Mouse (Mus musculus) small intestine, adult 2 months (tissue): ENCODE data around the gene Gprin3. TPM values are rescaled to one million over a fixed set of nuclear protein-coding genes. Genes with fewer than 3 reads are reported as not detected.
"Not testable (repeated sequence)": the region's sequence is repeated elsewhere in the genome, so short reads cannot be mapped to it uniquely, and the experiment has no call there.

Source experiments
- H3K27ac ChIP-seq: fragments of 200-500 bp; 2 replicates; pipeline ENCODE4 v1.5.1; 2012; ENCODE audit warnings: low read depth, low read length, control low read depth, inconsistent platforms; ENCODE audit not compliant: insufficient read depth
- H3K27me3 ChIP-seq: fragments of 200-500 bp; 2 replicates; pipeline ENCODE4 v1.6.1; 2012; ENCODE audit warnings: mild to moderate bottlenecking, moderate library complexity, low read length, inconsistent platforms; ENCODE audit not compliant: control insufficient read depth, insufficient read depth
- H3K36me3 ChIP-seq: fragments of 200-500 bp; 2 replicates; pipeline ENCODE4 v1.6.1; 2012; ENCODE audit warnings: mild to moderate bottlenecking, low read length, control low read depth, inconsistent platforms; ENCODE audit not compliant: control insufficient read depth, insufficient read depth
- H3K4me1 ChIP-seq: fragments of 200-500 bp; 2 replicates; pipeline ENCODE4 v1.6.1; 2012; ENCODE audit warnings: low read length, inconsistent platforms, mixed read lengths; ENCODE audit not compliant: control insufficient read depth, insufficient read depth, insufficient read length
- H3K4me3 ChIP-seq: fragments of 200-500 bp; 2 replicates; pipeline ENCODE4 v1.5.1; 2012; ENCODE audit warnings: low read depth, mild to moderate bottlenecking, control low read depth, inconsistent platforms, low read length, moderate library complexity
- CTCF ChIP-seq: fragments of 200-500 bp; IDR thresholded peaks from 2 replicates; pipeline ENCODE4 v1.5.1; 2012; ENCODE audit warnings: low read depth, mild to moderate bottlenecking, control low read depth, inconsistent platforms, low read length, moderate library complexity, mixed read lengths; ENCODE audit not compliant: insufficient replicate concordance, insufficient read length; ENCODE audit errors: extremely low read depth
- POLR2A ChIP-seq: fragments of 200-500 bp; IDR thresholded peaks from 2 replicates; pipeline ENCODE4 v1.6.1; 2012; ENCODE audit warnings: low read depth, mild to moderate bottlenecking, control low read depth, inconsistent platforms, low read length, moderate library complexity
- WGBS: fragments of 180-500 bp; shearing (Covaris S2); methylation state at CpG from one replicate; pipeline ENCODE4 v1.1.7; 2018; 5-methylcytosine and 5-hydroxymethylcytosine counted together
- polyA plus RNA-seq: library from polyadenylated mRNA; depleted of rRNA; stranded (reverse); fragments of >200 nt; gene quantifications from 2 replicates; pipeline ENCODE4 v1.2.3, GENCODE M21; 2012

The Gprin3 gene
- polyA plus RNA-seq, 1 experiment = 3.0 TPM

- peaks cover 5% of the 10 kb centered on the region for H3K36me3 ChIP-seq
- no peaks in the 10 kb centered on the region for H3K27me3 ChIP-seq
- no peak overlapping the region for H3K27ac ChIP-seq
- H3K4me3 ChIP-seq = no peak overlapping the region
- peaks cover 2% of the 10 kb centered on the region; the same call in 1 of the 2 replicates for H3K4me1 ChIP-seq
- WGBS = 73% methylated on average over 1 of the region's 1 CpGs
- TF ChIP-seq CTCF = no peak
These were observed 77.4 kb downstream of the Gprin3 start for GRCm38 (mm10) chr6:59348673-59349072.

GRCm38 (mm10) chr6:59341146-59341545, 84.9 kb downstream of the Gprin3 start:
- no peak for TF ChIP-seq POLR2A
- TF ChIP-seq CTCF = no peak
- 34% methylated on average over 1 of the region's 1 CpGs for WGBS
- no peak overlapping the region for H3K4me3 ChIP-seq
- no peaks in the 10 kb centered on the region for H3K27me3 ChIP-seq
- no peak overlapping the region for H3K27ac ChIP-seq
- H3K4me1 ChIP-seq = peaks cover 8% of the 10 kb centered on the region; the same call in 1 of the 2 replicates
- H3K36me3 ChIP-seq = no peaks in the 10 kb centered on the region

GRCm38 (mm10) chr6:59328297-59328696, 97.8 kb downstream of the Gprin3 start:
- TF ChIP-seq POLR2A (no peak), CTCF (no peak)
- Histone ChIP-seq H3K36me3 (no peaks in the 10 kb centered on the region), H3K4me3 (no peak overlapping the region), H3K4me1 (no peaks in the 10 kb centered on the region; the same call in 1 of the 2 replicates), H3K27me3 (no peaks in the 10 kb centered on the region), H3K27ac (no peak overlapping the region)
- 58% methylated on average over 1 of the region's 1 CpGs for WGBS

GRCm38 (mm10) chr6:59315868-59316267, 110.2 kb downstream of the Gprin3 start:
- no peak overlapping the region for H3K27ac ChIP-seq
- TF ChIP-seq POLR2A (no peak), CTCF (no peak)
- H3K27me3 ChIP-seq = no peaks in the 10 kb centered on the region
- H3K4me3 ChIP-seq = no peak overlapping the region
- H3K4me1 ChIP-seq = no peaks in the 10 kb centered on the region
- H3K36me3 ChIP-seq = no peaks in the 10 kb centered on the region

GRCm38 (mm10) chr6:59315090-59315489, 111.0 kb downstream of the Gprin3 start:
- no peak overlapping the region for H3K27ac ChIP-seq
- no peaks in the 10 kb centered on the region for H3K4me1 ChIP-seq
- H3K27me3 ChIP-seq = no peaks in the 10 kb centered on the region
- H3K36me3 ChIP-seq = no peaks in the 10 kb centered on the region
- no peak for TF ChIP-seq POLR2A
- TF ChIP-seq CTCF = no peak
- no peak overlapping the region for H3K4me3 ChIP-seq

- H3K4me1 ChIP-seq = no peaks in the 10 kb centered on the region
- H3K27ac ChIP-seq = no peak overlapping the region
- H3K27me3 ChIP-seq = no peaks in the 10 kb centered on the region
- H3K4me3 ChIP-seq = no peak overlapping the region
- 68% methylated on average over 2 of the region's 2 CpGs for WGBS
- no peaks in the 10 kb centered on the region for H3K36me3 ChIP-seq
- TF ChIP-seq CTCF (no peak), POLR2A (no peak)
These were observed 112.9 kb downstream of the Gprin3 start for GRCm38 (mm10) chr6:59313162-59313561.

- Histone ChIP-seq H3K36me3 (no peaks in the 10 kb centered on the region), H3K4me3 (no peak overlapping the region), H3K27ac (no peak overlapping the region), H3K27me3 (no peaks in the 10 kb centered on the region), H3K4me1 (no peaks in the 10 kb centered on the region)
- 93% methylated on average over 2 of the region's 2 CpGs for WGBS
- TF ChIP-seq CTCF (no peak), POLR2A (no peak)
These were observed 114.9 kb downstream of the Gprin3 start for GRCm38 (mm10) chr6:59311241-59311640.

GRCm38 (mm10) chr6:59304235-59304942, 121.7 kb downstream of the Gprin3 start:
- not testable (repeated sequence) for H3K27me3 ChIP-seq, H3K4me1 ChIP-seq, H3K36me3 ChIP-seq, H3K27ac ChIP-seq, H3K4me3 ChIP-seq
- WGBS = 51% methylated on average over 2 of the region's 2 CpGs
